ENCODE assay signal across 8 mouse cellular contexts in the genomic region with DNA sequence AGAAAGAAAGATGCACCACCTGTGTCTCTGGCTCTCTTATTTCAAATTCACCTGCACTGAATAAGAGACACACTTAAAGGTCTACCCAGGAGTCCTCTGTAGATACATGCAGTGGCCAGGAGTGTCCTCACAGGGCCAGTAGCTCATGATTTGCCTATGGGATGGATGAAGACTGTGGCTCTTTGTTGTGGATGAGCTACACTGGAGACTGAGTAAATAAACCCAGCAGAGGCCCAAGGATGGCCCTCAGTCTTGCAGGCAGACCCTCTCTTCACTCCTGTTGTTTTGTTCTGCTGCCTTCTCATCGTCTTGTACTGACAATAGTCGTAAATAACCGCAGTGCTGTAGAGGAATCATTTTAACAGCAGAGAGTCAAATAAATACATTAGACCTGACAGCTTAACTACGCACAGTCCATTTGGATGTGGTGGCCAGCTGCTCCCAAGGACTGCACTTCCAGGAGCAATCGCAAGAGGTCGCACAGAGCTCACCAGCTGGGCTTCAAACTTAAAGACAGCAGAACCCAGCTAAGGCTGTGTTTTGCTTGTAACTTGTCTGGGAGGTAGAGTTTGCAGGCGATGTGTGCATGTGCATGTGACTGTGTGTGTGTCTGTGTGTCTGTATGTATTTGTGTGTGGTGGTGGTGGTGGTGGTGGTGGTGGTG.
A peak's percentile ranks its signal among the peaks of the same experiment; 100 is the strongest.
DNase-seq lines count a peak whose midpoint lies in the region; ATAC-seq and TF ChIP-seq lines count a peak whose summit lies in the region.

No protein-coding gene starts in this region.

- peak; percentile 94 for TF ChIP-seq CTCF in kidney, adult 2 months (conservative IDR thresholded peaks at IDR 0.05; ENCODE audit: insufficient read depth, insufficient read length, low read depth, low read length)

- no peak overlapping the region for H3K27ac ChIP-seq in heart, embryonic 12.5 days (ENCODE audit: poor library complexity, severe bottlenecking)
- no peak overlapping the region for H3K27ac ChIP-seq in kidney, adult 2 months (ENCODE audit: insufficient read depth, low read depth, low read length)
- H3K27ac ChIP-seq in midbrain, embryonic 14.5 days (replicated peaks; ENCODE audit: low read depth, low read length), result no peak overlapping the region

- H3K9me3 ChIP-seq in heart, embryonic 12.5 days (replicated peaks), result no peaks in the 10 kb centered on the region
- H3K9me3 ChIP-seq in midbrain, embryonic 14.5 days (ENCODE audit: control insufficient read depth, low read length), result no peaks in the 10 kb centered on the region

- 0 out of 2 replicates have a peak, but pooled peaks cover 5% of the 10 kb centered on the region for H3K27me3 ChIP-seq in heart, embryonic 12.5 days (replicated peaks)
- H3K27me3 ChIP-seq in kidney, adult 2 months (replicated peaks; ENCODE audit: control insufficient read depth, insufficient read depth, low read length), result no peaks in the 10 kb centered on the region
- H3K27me3 ChIP-seq in midbrain, embryonic 14.5 days (ENCODE audit: control insufficient read depth, insufficient read depth, low read length), result no peaks in the 10 kb centered on the region

- WGBS in heart, embryonic 12.5 days, result 14% methylated on average over 7 of the region's 7 CpGs
- WGBS in kidney, adult 2 months, result 10% methylated on average over 7 of the region's 7 CpGs
- 7% methylated on average over 7 of the region's 7 CpGs for WGBS in midbrain, embryonic 14.5 days

- peak; percentile 92 for DNase-seq in heart, adult 11 months
- peak; percentile 88 for DNase-seq in embryo, embryonic 10 days (ENCODE audit: low spot score)
- peak; percentile 70 for DNase-seq in gastrocnemius, postnatal 10 days
- DNase-seq in kidney, adult 2 months, result peak; percentile 74
- DNase-seq in left cerebral cortex, postnatal 36 days (ENCODE audit: low spot score in 2 of 2), result peak; percentile 77 to 79
- peak; percentile 92 for DNase-seq in midbrain, embryonic 14.5 days
- DNase-seq in spleen, postnatal 10 days (ENCODE audit: low spot score in 2 of 2), result peak; percentile 26 to 64

- H3K9ac ChIP-seq in heart, embryonic 12.5 days, result no peak overlapping the region
- H3K9ac ChIP-seq in midbrain, embryonic 14.5 days (replicated peaks; ENCODE audit: low read length), result no peak overlapping the region

- H3K4me3 ChIP-seq in heart, embryonic 12.5 days, result no peak overlapping the region
- no peak overlapping the region for H3K4me3 ChIP-seq in kidney, adult 2 months (ENCODE audit: insufficient read depth, low read depth, low read length)
- no peak overlapping the region for H3K4me3 ChIP-seq in midbrain, embryonic 14.5 days (replicated peaks; ENCODE audit: low read depth, low read length)

- TF ChIP-seq POLR2A in kidney, adult 2 months (IDR thresholded peaks at IDR 0.05; ENCODE audit: low read depth, low read length), result no peak

- no peak overlapping the region for H3K4me2 ChIP-seq in heart, embryonic 12.5 days
- H3K4me2 ChIP-seq in midbrain, embryonic 14.5 days (ENCODE audit: low read length), result no peak overlapping the region

- peaks cover 12% of the 10 kb centered on the region; the same call in 1 of the 2 replicates for H3K4me1 ChIP-seq in heart, embryonic 12.5 days (replicated peaks)
- H3K4me1 ChIP-seq in kidney, adult 2 months (ENCODE audit: control insufficient read depth, insufficient read depth, low read length), result no peaks in the 10 kb centered on the region
- peaks cover 12% of the 10 kb centered on the region for H3K4me1 ChIP-seq in midbrain, embryonic 14.5 days (ENCODE audit: control insufficient read depth, insufficient read depth, low read length)

- intact Hi-C loops in left cerebral cortex, postnatal 36 days (cut with DNase I), result loop anchor here (5.0 kb wide), 1 partner anchor 914 kb away; no protein-coding TSS in a partner anchor

- no peak for ATAC-seq in heart, embryonic 12.5 days (ENCODE audit: insufficient number of reproducible peaks, low FRiP score)
- ATAC-seq in midbrain, embryonic 14.5 days (ENCODE audit: low FRiP score, low TSS enrichment), result peak; percentile 74; the same call in 1 of the 2 replicates

- no peaks in the 10 kb centered on the region for H3K36me3 ChIP-seq in heart, embryonic 12.5 days
- no peaks in the 10 kb centered on the region for H3K36me3 ChIP-seq in kidney, adult 2 months (ENCODE audit: control insufficient read depth, insufficient read depth, low read length)
- no peaks in the 10 kb centered on the region for H3K36me3 ChIP-seq in midbrain, embryonic 14.5 days (ENCODE audit: control insufficient read depth, insufficient read depth, low read length)
